Mouse (Mus musculus) liver, embryonic 14.5 days (tissue): ENCODE data around the gene Gdpd1.
"Not testable (repeated sequence)": the region's sequence is repeated elsewhere in the genome, so short reads cannot be mapped to it uniquely, and the experiment has no call there.

ENCODE experiments used
- CTCF ChIP-seq: IDR thresholded peaks from 2 replicates; pipeline ENCODE4 v1.5.1; 2016; ENCODE audit warnings: antibody characterized with exemption, low read depth, control low read depth
- EP300 ChIP-seq: IDR thresholded peaks from 2 replicates; pipeline ENCODE4 v1.6.1; 2016; ENCODE audit warnings: antibody characterized with exemption, low read depth

GRCm38 (mm10) chr11:87023240-87023639, 50.6 kb downstream of the Gdpd1 start:
- TF ChIP-seq CTCF, EP300: not testable (repeated sequence)
